Mouse (Mus musculus) thymus, postnatal 36 days (tissue): ENCODE results near the gene Ero1lb.
"Not testable (repeated sequence)": the region's sequence is repeated elsewhere in the genome, so short reads cannot be mapped to it uniquely, and the experiment has no call there.

Experiments used
- DNase-seq, 2 experiments: peaks; one replicate each; pipeline ENCODE4 v3.0.0; 2022; ENCODE audit warnings: mixed read lengths in 2 of 2

Ero1lb gene

GRCm38 (mm10) chr13:12578145-12578544, 12.5 kb downstream of the Ero1lb start:
- DNase-seq: no peak

- DNase-seq: peak; percentile 71 to 79
Measured at GRCm38 (mm10) chr13:12589003-12589402, 23.3 kb downstream of the Ero1lb start.

- DNase-seq: not testable (repeated sequence)
Measured at GRCm38 (mm10) chr13:12597075-12597474, 31.4 kb downstream of the Ero1lb start.

GRCm38 (mm10) chr13:12610206-12610605, 44.5 kb downstream of the Ero1lb start:
- DNase-seq: not testable (repeated sequence)

GRCm38 (mm10) chr13:12614026-12614425, 48.4 kb downstream of the Ero1lb start:
- DNase-seq: not testable (repeated sequence)

GRCm38 (mm10) chr13:12614591-12614990, 48.9 kb downstream of the Ero1lb start:
- DNase-seq: not testable (repeated sequence)

GRCm38 (mm10) chr13:12615014-12615413, 49.3 kb downstream of the Ero1lb start:
- DNase-seq: not testable (repeated sequence)

- not testable (repeated sequence) for DNase-seq
Measured at GRCm38 (mm10) chr13:12616489-12616888, 50.8 kb downstream of the Ero1lb start.

- not testable (repeated sequence) for DNase-seq
Measured at GRCm38 (mm10) chr13:12619808-12620207, 54.1 kb downstream of the Ero1lb start.

GRCm38 (mm10) chr13:12626061-12626460, 60.4 kb downstream of the Ero1lb start:
- not testable (repeated sequence) for DNase-seq

- not testable (repeated sequence) for DNase-seq
Measured at GRCm38 (mm10) chr13:12627746-12628145, 62.1 kb downstream of the Ero1lb start.

- DNase-seq: not testable (repeated sequence)
Measured at GRCm38 (mm10) chr13:12628181-12628580, 62.5 kb downstream of the Ero1lb start.

GRCm38 (mm10) chr13:12630252-12630651, 64.6 kb downstream of the Ero1lb start:
- not testable (repeated sequence) for DNase-seq

- DNase-seq: not testable (repeated sequence)
Measured at GRCm38 (mm10) chr13:12634941-12635588, 69.4 kb downstream of the Ero1lb start.

- DNase-seq: not testable (repeated sequence)
Measured at GRCm38 (mm10) chr13:12642795-12643194, 77.1 kb downstream of the Ero1lb start.

GRCm38 (mm10) chr13:12646676-12647075, 81.0 kb downstream of the Ero1lb start:
- DNase-seq: not testable (repeated sequence)

GRCm38 (mm10) chr13:12650020-12650876, 84.6 kb downstream of the Ero1lb start:
- DNase-seq: peak; percentile 58 to 64

- DNase-seq: peak; percentile 53 to 66
Measured at GRCm38 (mm10) chr13:12650877-12651176, 85.2 kb downstream of the Ero1lb start.
